Mouse (Mus musculus) retina, postnatal 7 days (tissue): Measurements from ENCODE around the gene Ssrp1.

ENCODE experiments used
- DNase-seq: peaks from one replicate; pipeline ENCODE4 v3.0.0-alpha.2; 2012; ENCODE audit warnings: low read depth, low spot score

Gene Ssrp1

DNA sequence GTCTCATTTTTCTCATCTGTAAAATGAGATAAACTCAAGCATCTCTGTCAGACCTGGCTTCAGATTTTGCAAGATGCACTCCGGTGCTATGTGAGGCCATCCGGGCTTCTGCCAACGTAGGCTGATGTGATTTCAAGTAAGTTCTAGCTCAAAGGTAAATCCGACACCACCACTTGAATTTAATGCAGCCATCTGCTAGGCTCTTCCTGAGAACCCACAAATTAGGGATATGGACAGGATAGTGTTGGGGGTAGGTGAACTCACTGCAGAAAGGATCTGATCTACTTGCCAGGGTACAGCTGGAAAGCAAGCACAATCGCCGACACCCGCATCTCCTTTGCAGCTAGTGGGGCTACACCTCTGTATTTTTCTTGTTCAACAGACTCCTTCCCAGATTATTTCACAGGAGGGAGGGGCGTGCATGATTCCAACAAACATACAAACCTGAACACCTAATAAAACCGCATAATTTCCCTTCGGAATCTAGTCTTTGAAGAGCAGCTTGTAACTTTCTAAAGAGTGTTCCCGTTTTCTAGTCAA lies 457 bp upstream of the Ssrp1 start:
- DNase-seq, result no peak

DNA sequence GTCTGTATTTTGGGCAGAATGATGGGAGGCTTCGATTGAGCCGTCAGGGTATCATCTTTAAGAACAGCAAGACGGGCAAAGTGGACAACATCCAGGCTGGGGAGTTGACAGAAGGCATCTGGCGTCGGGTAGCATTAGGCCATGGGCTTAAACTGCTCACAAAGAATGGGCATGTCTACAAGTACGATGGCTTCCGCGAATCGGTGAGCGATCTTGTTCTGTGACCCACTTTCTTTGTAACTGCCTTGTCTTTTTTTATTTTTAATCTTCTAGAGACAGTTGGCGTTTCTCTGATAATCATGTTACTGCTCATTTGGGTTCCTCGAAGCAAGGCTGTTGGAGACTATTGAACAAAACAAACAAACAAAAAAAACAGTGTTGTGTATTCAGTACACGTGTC lies 1.3 kb downstream of the Ssrp1 start:
- no peak for DNase-seq

DNA sequence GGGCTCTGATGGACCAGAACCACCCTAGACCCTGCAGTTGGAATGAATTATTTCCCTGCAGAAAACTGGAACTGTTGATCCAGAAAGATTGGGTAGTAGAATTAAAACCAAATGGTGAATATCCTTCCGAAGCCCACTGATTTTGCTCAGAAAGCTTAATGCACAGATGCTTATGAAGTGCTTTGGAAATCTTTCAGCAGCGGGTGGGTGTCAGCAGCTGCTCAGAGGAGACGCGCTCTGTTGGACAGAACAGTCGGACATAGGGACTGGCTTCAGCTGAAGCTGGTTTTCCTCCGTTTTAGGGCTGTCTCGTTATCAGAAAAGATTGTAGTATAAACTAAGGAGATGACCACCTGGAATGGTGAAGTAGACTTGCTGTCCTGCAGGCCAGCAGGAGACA lies 6.6 kb downstream of the Ssrp1 start:
- no peak for DNase-seq

DNA sequence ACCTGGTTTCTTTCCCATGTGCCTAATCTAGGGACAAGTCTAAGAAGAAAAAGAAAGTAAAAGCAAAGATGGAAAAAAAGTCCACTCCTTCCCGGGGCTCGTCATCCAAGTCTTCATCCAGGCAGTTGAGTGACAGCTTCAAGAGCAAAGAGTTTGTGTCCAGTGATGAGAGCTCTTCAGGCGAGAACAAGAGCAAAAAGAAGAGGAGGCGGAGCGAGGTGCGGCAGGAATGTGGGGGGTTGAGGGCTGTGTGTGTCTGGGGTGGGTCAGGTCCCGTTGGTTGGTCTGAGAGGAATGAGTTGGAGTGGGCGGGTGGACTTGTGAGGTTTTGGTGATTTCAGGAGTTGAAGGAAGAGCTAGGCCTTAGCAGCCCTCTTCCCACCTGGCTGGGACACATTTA lies 9.2 kb downstream of the Ssrp1 start:
- DNase-seq, result no peak

DNA sequence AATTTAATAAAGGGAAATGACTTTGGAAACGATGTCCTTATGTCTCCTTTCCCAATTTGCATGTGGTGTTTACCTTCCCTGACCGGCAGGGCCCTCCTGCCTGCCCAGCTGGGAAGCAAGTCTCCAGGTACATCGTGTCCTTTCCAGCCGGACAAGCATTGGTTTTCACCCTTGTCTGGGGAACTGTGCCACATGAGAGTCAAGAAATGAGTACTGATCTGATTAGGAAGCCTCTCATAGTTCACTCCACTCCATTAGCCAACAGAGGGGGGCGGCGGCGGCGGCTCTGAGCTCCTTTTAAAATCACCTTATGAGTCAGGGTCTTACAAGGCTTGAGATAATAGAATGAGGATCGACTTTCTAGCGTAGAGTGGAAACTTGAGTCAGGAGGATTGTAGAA lies 10.0 kb downstream of the Ssrp1 start:
- no peak for DNase-seq

DNA sequence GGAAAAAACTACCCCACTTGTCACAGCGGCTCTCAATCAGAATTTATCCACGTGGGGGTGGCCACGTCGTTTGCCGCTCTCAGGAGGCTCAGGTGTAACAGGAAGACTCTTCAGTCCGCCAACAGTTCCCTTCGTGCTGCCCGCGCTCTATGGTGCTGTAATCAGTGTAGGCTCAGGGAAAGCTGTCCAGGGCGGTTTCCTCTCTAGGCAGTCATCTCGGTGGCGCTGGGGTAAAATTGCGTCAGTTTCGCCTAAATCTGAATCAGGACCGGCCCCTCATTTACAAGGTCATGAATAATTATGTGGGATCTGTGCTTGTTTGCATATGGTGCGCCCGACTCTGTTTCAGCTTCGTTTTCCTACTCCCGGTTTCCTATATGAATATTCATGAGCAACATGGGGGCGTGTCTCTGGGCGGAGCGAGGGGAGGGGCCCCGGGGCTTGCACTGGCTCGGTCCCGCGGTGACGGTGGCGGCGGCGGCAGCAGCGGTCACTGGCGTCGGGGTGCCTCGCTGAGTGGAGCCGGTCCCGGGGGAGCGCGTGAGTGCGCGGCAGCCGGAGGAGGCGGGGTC lies 10.6 kb downstream of the Ssrp1 start, which contains the start of gene Tnks1bp1:
Gene Tnks1bp1, plus strand, starts transcription at position 427 of the 572 bp plus-strand sequence.
- peak; percentile 85 for DNase-seq

DNA sequence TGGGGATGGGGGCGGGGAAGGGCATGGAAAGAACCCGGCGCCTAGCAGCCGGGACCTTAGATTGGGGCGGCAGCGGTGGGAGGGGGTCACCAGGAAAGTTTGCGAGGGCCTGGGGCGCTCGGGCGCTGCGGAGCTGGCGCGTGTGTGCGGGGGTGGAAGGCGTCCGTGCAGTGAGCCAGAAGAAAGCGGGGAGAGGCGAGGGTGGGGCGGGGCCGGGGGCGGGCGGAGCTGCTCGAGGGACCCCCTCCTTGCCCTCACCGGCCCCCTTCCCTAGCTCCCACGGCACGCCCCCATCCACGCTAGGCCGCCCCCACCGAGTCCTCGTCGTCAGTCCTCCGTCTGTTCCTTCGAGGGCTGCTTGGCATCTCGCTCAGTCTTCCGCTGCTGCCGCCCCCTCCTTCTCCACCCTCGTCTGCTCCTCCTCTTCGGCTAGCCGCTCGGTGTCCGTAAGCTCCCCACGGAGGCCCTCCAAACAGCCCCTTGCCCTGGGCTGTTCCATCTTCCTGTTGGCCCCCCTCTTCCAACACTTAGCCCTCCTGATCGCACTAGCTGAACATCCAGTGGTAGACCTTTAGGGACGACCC lies 11.2 kb downstream of the Ssrp1 start:
- peak; percentile 34 for DNase-seq

DNA sequence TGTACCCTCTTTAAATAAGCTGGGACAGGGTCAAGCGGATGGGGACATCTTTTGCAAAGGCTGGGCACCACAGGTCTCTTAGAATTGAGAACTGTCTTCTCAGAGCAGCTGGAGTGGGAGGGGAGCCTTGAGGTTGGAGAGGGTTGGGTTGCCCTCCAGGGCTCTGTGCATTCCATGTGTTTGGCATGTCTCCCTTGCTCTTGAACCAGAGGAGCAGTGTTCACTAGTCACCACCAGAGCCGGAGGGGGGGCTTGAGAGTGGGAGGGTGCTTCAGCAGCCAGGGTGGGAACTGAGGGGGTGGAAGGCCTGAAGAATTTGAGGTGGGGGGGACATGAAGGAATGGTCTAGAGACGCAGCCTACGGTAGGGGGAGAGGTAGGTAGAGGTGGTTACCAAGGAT lies 12.2 kb downstream of the Ssrp1 start:
- no peak for DNase-seq

DNA sequence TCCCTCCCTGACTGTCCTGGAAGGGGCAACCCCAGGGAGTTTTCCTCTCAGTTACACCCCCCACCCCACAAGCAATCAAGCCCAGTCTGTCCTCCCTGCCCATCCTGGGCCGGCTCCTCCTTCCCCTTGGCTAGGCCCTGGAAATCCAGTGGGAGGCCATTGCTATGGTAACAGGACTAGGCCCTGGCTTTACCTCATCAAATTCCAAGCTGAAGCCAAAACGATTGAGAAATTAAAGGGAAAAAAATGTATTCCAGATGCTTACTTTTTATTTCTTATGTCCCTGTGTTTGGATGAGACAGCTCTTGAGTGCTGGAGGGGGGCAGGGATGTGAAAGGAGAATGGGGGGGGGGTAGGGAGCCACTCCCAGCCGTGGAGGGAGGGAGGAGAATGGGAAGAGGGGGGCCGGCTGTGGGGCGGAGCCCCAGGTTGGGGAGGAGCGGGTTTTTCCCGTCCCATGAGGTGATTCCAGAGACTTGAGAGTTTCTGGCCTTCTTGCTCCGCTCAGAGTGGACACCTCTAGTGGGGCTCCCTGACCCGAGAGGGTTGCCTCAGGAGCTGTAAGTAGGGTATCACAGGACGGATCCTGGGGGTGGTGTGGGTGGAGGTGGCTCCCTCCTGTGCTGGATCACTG lies 13.1 kb downstream of the Ssrp1 start:
- DNase-seq, result no peak

DNA sequence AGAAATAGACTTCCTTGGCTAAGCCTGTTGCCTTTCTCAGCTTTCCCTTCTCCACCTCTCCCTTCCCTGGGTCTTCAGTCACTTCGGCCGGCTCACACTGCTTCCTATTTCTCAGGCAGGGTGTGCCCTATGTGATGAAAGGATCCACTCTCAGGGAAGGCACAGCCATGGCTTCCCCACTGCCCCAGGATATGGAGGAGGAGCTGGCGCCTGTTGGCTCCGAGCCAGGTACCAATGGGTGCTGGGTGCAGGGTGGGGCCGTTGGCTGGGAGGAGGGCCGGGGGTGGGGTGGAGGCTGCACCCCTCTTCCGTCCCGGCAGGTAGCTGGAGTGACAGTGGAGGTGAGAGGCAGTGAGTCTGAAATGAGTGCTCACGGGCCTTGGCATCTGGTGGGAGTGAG lies 13.7 kb downstream of the Ssrp1 start:
- DNase-seq, result no peak

DNA sequence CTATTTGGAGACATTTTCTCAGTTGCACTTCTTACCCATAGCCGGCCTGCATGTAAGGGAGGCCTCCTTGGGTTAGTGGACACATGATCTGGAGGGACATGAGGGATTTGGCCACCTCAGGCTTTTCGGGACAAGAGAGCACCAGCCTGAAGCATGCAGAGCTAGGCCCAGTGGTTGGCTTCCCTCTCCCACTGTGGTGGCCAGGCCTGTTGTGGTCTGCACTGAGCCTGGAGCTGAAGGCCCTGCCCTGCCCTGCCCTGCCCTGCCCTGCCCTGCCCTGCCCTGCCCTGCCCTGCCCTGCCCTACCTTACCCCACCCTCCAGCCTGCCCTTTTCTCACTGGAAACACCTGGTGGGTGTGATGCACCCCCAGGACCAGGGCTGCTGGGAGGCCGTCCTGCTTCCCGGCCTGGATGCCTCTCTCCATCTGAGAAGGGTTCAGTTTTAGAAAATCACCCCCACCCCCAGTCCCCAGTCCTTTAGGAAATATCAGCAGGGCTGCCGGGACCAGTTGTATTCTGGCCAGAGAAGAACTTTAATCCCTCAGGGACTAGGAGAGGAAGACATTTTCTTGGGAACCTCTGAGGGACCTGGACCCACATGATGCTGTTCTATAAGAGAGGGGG lies 16.3 kb downstream of the Ssrp1 start:
- DNase-seq, result no peak

DNA sequence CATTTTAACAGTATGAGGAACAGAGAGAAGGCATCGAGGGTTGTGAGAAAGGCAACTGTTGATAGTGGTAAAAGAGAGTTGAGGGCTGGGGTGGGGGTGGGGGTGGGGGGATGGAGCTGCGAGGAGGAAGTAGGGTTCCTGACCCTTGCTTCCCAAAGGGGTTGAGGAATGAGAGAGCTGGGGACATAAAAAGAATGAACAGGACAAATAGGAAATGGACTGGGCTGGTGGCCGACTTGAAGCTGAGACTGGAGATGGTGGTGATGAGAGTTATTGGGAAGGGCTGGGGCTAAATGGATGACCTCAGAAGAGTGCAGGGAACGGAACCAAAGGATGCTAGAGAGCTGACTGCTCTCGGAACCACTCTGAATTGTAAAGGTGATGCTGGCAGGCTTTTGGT lies 19.7 kb downstream of the Ssrp1 start:
- DNase-seq, result no peak

DNA sequence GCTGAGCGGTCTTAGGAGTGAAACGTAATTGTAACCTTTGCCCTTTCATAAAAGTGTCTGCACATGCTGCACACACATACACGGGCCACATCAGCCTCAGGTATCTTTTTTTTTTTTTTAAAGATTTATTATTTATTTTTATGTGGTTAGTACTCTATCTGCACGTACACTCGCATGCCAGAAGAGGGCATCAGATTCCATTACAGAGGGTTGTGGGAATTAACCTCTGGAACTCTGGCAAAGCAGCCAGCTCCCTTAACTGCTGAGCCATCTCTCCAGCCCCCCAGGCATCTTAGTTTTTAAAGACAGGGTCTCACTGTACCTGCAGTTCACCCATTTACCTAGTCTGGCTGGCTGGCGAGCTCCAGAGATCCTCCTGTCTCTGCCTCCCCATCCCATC lies 22.6 kb downstream of the Ssrp1 start:
- DNase-seq, result no peak

DNA sequence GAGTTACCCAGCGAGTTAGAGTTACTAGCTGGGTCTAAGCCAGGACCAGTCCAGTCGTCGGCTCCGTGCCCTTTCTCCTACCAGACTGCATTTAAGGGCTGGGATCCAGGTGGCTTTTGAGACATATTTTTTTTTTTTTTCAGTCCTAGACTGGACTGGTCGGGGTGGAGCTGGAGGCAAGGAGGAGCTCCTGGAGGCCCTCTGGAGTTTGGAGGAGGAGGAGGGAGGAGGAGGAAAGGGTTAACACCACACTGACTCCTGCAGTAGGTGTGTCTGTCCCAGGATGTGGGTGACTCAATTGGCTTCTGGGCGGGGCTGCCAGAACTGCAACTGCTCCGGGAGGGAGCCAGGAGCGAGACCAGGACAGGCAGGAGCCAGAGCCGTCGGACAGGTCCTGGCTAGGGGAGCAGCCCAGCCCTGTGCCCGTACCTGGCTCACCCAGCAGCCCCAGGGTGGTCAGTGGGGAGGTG lies 23.6 kb downstream of the Ssrp1 start:
- no peak for DNase-seq

DNA sequence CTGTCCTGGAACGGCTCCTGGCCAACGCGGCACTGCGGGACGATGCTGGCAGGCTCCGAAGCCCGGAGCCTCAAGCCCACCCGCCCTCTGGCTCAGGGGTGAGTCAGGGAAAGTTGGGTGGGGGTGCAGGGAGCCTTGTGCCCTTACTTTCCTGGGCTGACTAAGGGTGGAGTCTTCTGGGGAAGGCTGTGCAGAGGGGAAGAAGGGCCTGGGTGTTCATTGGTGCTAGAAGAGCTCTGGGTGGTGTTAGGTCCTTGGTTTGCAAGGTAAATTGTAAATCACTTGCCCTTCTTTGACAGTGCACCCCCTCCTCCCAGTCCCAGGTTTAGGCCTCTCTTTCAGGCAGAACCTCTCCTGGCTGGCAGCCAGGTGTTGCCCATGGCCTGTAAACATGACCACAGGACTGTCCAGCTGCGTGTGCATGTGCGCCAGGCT lies 24.1 kb downstream of the Ssrp1 start:
- no peak for DNase-seq

DNA sequence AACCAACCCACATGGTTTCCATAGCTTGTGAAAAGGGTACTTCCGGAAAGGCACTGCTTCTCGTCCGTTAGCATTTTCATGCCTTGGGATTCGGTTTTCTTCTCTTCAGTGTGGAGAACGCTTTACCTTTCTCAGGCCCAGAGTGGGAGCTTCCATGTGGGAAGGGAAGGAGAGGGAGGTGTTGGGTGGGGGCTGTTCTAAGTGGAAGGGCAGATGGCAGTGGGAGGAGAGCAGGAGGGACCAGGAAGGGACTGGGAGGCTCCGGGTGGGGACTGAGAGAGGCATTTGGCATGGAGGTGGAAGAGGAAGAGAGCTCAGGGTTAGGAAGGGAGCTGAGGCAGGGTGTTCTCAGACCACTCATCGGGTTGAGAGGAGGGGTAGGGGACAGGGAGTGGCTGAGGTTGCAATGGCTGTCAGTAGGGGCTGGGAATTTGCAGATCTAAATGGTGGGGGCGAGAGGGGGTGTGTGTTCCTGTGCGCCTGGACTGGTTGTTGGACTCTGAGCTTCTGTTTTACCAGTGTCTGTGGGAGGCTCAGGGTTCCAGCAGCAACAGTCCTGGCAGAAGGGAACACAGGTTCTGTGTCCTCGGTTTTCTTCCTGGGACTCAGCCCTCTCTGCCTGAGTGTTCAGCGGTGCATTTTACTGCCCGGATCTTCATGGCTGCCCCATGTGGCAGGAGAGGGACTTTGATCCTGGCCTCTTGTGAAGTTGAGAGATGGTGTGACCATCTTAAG lies 28.3 kb downstream of the Ssrp1 start:
- no peak for DNase-seq

DNA sequence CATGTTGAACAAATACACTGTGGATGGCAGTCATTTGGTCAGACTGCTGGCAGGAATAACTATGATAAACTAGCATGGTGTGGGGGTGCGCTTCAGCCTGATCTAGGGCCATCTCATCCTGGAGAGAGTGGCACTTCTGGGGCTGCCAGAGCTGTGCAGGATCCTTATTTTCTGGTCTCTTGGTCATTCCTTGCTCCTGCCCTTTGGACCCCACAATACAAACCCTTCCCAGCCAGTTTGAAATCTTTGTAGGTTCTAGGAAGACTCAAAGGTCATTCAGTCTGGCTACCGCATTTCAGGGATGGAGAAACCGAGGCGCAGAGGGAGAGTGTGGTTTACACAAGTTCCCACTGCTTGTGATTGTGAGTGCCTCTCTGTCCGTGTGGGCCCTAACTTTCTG lies 29.9 kb downstream of the Ssrp1 start:
- DNase-seq, result no peak

DNA sequence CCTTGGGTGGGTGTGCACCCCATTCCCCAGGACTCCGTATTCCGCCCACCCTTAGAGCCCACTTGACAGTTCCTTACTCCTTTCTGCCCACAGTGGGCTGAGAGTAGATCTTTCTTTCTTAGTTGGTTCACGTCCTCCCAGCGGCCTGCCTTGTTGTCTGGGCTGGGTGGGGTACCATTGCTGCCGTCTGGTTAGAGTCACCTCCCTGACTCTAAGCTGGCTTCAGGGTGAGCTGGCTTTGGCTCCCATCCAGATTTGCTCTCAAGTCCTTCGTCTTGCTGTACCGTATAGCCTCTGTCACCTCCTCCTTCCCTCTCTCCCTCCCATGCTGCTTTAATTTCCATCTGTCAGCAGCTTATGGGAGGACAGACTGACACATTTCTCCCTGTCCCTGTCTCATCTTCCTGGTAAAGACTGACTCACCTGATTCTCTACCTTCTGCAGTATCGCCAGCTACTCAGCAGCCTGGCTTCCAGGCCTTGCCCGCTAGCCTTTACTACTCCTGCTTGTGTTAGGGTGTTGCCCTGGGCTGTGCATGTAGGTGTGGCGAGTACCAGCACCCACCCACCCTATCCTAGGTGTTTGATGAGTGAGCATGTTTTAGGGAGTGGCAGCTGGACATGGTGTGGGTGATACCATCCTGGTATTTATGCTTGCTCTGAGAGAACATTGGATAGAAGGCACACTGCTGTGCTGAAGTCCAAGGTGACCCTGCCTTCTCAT lies 31.0 kb downstream of the Ssrp1 start:
- DNase-seq, result no peak

DNA sequence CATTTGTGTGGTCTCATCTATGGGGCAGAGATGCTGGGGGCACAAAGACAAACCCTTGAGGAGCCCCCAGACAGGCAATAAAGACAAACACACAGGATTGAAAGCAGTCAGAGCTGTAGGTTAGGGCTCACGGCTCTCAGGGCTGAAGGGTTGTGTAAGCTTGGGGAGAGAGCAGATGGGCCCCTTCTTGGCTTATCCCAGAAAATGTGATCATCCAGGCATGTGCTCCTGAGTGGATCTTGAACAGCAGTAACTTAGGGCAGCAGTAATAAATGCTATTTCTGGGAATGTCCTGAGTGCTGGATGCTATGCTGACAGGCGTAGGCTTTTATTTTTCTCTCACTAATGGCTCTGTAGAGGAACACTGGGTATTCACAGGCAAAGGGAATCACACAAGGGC lies 31.6 kb downstream of the Ssrp1 start:
- DNase-seq, result no peak

DNA sequence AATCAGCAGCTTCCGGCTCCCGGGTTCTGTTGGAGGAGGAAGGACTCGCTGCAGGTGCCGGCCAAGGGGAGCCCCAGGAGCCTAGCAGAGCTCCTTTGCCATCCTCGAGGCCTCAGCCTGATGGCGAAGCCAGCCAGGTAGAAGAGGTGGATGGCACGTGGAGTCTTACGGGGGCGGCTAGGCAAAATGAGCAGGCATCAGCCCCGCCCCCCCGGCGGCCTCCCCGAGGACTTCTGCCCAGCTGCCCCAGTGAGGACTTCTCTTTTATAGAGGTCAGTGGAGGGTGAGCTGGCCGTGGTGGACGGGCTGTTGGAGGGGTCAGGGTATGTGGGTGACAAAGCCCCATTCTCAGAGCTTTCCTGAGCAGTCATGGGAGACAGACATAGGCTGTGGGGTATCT lies 33.1 kb downstream of the Ssrp1 start:
- no peak for DNase-seq

DNA sequence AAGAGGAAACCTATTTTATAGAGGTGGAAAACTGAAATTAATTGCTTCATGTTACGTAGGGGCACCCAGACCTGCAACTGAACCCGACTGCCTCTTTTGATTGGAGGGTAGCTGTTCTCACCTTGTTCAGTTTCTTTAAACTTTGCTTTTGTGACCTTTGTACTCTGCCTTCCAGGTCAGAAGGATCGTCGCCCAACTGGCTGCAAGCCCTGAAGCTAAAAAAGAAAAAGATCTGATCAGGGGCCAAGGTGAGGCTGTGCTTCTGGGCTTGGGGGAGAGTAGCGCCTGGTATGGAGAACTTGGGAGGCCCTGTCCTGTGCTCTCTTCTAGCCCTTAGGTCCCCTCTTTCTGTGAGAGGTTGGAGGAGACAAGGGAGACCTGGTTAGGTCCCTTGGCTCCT lies 34.9 kb downstream of the Ssrp1 start:
- DNase-seq, result no peak
